Mouse (Mus musculus): ENCODE measurements at regions not wholly inside any gene's neighbourhood (a gene's known extent, or its start where the extent isn't known, plus 50 kb on each side); places are given as distances from the start of the nearest gene placed in this dataset.
"Not testable (repeated sequence)": the region's sequence is repeated elsewhere in the genome, so short reads cannot be mapped to it uniquely, and the experiment has no call there.

DNA sequence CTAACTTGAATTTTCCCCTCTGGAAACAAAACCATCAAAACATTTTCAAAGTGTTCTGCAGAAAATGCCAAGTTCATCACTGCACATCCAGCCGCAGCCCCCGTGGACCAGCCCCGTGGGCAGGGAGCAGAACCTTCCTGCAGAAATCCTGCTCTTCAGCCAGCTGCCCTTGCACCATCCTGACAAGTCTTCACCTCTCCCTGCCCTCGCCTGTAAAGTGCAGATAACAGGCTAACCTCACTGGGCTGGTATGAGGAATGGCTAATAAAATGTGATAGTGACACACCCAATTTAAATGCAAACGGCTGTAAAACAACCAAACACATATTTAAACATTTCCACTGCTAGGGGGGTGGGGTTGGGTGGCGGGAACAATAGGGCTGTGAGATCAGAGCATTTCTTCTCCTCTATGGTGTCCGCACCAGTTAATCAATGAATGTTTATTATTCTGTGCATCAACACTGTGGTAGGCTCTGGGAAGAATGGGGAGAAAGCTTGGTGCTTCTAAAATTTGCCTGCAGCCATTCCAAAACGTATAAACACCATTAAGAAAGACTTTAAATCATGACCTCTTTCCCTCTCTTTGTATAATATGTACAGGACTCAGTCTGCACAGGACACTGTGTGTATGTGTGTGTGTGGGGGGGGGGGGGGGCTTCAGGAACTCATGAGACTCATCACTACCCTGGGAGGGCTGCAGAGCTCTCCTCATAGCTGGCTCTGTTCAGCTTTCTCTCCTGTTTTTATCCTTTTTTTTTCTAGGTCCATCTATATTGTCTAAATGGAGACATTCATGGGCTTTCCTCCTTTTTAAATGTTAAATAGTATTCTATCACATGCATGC is 215.1 kb upstream of the Klf3 start:
- no peak for DNase-seq

DNA sequence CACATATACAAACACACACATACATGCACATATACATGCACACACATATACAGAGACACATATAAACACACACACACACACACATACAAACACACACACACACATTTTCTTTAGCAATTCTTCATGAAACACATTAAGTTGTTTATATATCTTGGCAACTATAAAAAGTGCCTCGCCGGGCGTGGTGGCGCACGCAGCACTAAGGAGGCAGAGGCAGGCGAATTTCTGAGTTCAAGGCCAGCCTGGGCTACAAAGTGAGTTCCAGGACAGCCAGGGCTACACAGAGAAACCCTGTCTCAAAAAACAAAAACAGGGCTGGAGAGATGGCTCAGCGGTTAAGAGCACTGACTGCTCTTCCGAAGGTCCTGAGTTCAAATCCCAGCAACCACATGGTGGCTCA is 214.4 kb upstream of the Klf3 start:
- not testable (repeated sequence) for DNase-seq

- DNase-seq: no peak
Observed at GRCm38 (mm10) chr5:64590036-64590435, 213.2 kb upstream of the Klf3 start.

DNA sequence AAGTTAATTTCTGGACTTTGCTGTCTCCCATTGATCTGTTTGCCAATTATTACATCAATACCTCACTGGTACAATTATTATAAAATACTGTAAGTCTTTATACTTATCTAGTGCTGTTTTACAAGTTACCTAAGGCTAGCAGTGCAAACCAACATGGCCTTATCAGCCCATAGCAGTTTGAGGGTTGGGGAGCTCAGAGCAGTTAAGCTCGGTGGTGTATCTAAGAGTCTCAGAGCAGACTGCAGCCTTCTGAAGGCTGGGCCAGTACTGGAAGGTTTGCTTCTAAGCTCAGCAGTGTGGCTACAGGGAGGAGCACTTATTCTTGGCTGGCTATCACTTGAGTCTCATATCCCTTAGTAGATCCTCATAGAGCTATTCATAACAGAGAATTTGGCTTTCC is 212.4 kb upstream of the Klf3 start:
- DNase-seq: no peak

DNA sequence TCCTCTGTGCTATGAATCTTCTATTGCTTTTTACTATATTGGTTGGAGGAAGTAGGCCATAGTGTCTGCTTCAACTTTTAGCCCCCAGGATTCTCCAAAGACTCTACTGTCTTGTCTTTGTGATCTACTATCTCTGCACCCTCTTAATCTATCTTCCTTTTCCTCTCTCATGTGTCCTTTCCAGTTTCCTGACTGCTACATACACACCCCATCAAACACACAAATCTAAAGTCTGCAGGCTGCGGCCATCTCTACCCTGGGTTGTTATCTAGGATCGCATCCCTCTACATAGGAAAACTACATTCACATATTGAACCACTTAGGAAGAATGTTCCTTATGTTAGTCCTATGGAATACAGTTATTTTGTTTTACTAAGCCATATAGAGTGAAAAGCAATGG is 211.4 kb upstream of the Klf3 start:
- DNase-seq: no peak

- DNase-seq: no peak
Observed at GRCm38 (mm10) chr5:64595220-64595619, 208.0 kb upstream of the Klf3 start.

DNA sequence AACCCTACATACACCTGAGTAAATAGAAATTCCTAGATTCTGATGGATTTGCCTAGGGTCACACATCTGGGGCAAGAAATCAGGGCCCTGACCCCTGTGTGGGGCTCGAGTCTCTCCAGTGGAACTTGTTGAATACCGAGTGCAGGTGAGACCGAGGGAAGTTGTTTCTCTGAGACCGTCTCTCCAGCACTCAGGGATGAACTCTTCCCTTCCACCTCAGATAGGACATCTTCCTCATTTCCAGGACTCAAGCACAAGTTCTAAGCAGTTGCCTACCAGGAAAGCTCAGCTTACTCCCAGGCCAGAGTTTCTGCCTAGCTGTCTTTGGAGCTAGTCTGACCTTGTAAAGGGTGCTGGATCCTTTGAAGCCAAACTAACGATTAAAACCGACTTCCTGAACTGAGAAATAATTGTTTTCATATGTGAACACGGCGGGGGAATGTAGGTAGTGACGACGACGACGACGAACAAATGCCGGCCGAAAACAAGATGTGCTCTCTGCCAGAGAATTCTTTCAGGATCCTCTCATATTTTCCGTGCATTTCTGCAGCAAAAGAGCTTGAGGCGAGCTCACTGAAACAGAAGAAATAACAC is 207.3 kb upstream of the Klf3 start:
- no peak for DNase-seq

DNA sequence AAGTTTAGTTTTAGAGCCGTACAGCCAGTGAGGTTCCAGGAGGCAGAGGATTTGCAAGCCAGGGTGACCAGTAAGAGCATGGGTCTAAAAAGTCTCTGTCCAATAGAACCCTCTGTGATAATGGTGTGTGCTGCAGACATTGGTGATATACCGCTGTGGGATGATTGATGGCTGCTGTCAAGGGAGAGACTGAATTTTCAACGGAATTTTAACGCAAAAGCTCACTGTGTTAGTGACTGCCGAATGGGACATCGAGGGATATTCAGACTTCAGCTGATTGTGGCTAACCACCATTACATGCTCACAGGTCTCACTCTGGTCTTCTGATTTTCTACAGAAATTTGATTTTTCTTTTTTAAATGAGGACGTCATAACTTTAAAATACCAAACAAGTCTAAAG is 206.2 kb upstream of the Klf3 start:
- no peak for DNase-seq

DNA sequence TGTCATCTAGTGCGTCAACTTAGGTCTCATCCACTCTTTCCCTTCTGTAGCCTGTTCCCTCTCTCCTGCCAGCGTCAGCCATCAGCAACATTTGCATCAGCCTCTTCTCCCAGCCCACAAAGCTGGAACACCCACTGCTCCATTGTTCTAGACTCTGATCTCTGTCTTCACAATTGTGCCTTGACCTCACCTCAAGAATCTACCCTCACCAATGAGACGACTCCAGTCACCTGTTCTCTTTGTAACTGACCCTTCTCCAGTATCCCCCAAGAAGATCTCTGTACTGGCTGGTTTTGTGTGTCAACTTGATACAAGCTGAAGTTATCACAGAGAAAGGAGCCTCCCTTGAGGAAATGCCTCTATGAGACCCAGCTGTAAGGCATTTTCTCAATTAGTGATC is 205.7 kb upstream of the Klf3 start:
- no peak for DNase-seq

- DNase-seq: no peak
Observed at GRCm38 (mm10) chr5:64598606-64599005, 204.6 kb upstream of the Klf3 start.

GRCm38 (mm10) chr5:64599015-64599414 is 204.2 kb upstream of the Klf3 start:
- DNase-seq: no peak

DNA sequence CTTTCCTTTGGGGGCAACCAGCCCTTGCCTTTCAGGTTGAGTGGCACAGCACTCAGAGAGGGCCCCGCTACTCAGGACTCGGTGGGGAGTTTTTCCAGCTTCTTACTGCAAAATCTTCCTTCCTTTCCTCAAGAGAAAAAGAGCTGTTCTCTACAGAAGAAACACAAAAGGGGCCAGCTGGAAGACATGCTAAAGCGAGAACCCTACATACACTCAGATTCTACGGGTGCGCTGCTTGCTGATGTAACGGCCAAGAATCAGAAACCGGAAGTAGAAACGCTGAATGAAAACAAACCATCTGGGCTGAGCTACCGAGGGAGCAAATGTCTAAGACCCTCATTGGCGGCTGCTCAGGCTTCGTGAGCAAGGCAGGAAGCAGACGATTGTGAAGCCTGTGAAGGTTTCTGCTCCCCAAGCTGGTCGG is 203.3 kb upstream of the Klf3 start:
- DNase-seq: no peak

DNA sequence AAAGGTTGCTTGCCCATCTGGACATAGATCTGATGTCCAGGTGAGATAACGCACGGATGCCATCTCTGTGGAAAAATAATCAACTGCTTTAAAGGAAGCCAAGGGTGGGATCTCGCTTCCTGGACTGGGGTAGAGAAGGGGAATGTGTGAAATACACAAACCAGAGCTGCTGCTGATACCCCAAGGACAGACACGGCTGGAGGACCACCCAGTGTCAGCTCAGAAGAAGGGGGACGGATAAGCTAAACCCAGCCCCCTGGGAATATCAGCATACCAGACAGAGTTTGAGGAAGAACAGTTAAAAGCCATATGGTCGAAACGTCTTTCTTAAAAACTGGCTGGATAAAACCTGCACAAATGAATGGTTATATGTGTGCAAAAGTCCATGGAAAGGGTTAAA is 202.8 kb upstream of the Klf3 start:
- no peak for DNase-seq

GRCm38 (mm10) chr5:64600811-64601210 is 202.4 kb upstream of the Klf3 start:
- no peak for DNase-seq

GRCm38 (mm10) chr5:64601285-64601684 is 201.9 kb upstream of the Klf3 start:
- DNase-seq: no peak

DNA sequence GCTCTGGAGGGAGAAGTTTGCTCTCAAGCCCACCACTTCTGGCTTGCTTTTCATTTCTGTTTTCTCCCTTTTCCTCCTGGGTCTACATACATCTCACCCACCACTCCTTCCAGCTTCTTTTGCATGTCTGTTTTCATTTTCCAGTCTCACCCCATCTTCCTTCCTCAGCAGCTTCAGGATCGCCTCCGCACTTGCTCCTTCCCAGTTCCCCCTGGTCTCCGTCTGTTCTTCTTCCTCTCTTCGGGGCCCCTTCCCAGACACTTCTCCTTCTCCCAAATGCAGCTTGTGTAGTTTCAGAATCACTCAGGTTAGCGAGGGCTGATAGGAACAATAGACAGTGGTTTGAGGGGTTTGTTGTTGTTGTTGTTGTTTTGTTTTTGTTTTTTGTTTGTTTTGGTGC is 201.4 kb upstream of the Klf3 start:
- no peak for DNase-seq

- DNase-seq: no peak
Observed at GRCm38 (mm10) chr5:64602356-64602936, 200.7 kb upstream of the Klf3 start.

- DNase-seq: no peak
Observed at GRCm38 (mm10) chr5:64602996-64603755, 200.0 kb upstream of the Klf3 start.

- DNase-seq: no peak
Observed at GRCm38 (mm10) chr5:64605171-64605570, 198.0 kb upstream of the Klf3 start.

GRCm38 (mm10) chr5:64605991-64606390 is 197.2 kb upstream of the Klf3 start:
- no peak for DNase-seq

DNA sequence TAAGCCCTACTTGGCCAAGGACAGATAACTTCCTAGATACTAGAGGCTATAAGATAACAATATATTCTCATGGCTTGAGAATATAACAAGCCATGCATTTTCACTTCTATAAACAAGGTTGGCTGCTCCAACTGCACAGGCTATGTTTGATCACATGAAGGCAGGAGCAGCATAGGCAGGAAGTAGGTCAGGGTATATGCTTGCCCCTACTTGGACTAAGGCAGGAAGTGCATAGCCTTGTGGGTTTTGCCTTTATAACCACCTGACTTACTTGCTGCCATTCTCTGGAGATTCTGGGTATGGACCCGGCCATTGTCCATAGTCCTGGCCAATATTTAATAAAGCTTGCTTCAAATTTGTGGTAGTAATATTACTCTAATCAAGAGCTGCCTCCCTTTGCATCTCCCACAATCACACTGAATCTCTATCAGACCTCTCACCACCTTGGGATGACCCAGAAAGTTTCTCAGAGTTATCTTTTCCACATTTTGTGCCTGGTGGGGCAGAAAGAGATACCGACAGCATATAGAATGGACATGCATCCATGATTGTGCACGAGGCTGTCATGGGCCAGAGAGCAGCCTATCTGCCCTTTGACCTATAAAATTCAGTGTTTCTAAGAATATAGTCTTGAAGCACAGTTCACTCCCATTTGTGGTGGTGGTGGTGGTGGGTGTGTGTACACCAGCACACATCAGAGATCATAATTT is 193.7 kb upstream of the Klf3 start:
- no peak for DNase-seq

- DNase-seq: no peak
Observed at GRCm38 (mm10) chr5:64610146-64610545, 193.0 kb upstream of the Klf3 start.
